Mouse (Mus musculus) stomach, embryonic 15.5 days (tissue): ENCODE measurements around the gene Zfp692. TPM values are rescaled to one million over a fixed set of nuclear protein-coding genes. Genes with fewer than 3 reads are reported as not detected.
A peak's percentile ranks its signal among the peaks of the same experiment; 100 is the strongest.

Source experiments
- ATAC-seq: fragments of 200-750 bp; cut with Nextera tagmentation; 2 replicates; pipeline ENCODE4 v1.8.0; 2017; ENCODE audit warnings: low read depth, moderate number of reproducible peaks, moderate TSS enrichment; ENCODE audit not compliant: insufficient read depth, low FRiP score
- H3K27ac ChIP-seq: fragments of 300-500 bp; sonication (generic); 2 replicates; pipeline ENCODE4 v1.5.1; 2015; ENCODE audit warnings: mild to moderate bottlenecking, inconsistent platforms
- H3K27me3 ChIP-seq: fragments of 300-500 bp; sonication (generic); replicated peaks from 2 replicates; pipeline ENCODE4 v1.6.1; 2015; ENCODE audit warnings: inconsistent platforms
- H3K36me3 ChIP-seq: fragments of 300-500 bp; sonication (generic); 2 replicates; pipeline ENCODE4 v1.6.1; 2015; ENCODE audit warnings: inconsistent platforms
- H3K4me1 ChIP-seq: fragments of 300-500 bp; sonication (generic); 2 replicates; pipeline ENCODE4 v1.6.1; 2015; ENCODE audit warnings: inconsistent platforms
- H3K4me2 ChIP-seq: fragments of 300-500 bp; sonication (generic); 2 replicates; pipeline ENCODE4 v1.6.1; 2015; ENCODE audit warnings: mild to moderate bottlenecking, inconsistent platforms
- H3K4me3 ChIP-seq: fragments of 300-500 bp; sonication (generic); replicated peaks from 2 replicates; pipeline ENCODE4 v1.5.1; 2015; ENCODE audit warnings: inconsistent platforms
- H3K9ac ChIP-seq: fragments of 300-500 bp; sonication (generic); 2 replicates; pipeline ENCODE4 v1.6.1; 2015; ENCODE audit warnings: inconsistent platforms
- H3K9me3 ChIP-seq: fragments of 300-500 bp; sonication (generic); 2 replicates; pipeline ENCODE4 v1.6.1; 2016; ENCODE audit warnings: inconsistent platforms
- WGBS: fragments of 180-500 bp; shearing (Covaris S2); methylation state at CpG from one replicate; pipeline ENCODE4 v1.1.7; 2015; 5-methylcytosine and 5-hydroxymethylcytosine counted together
- polyA plus RNA-seq: library from polyadenylated mRNA; unstranded; fragments of >200 nt; fragmentation: Nextera tagmentation; extraction: Ambion mirVana; gene quantifications from 2 replicates; pipeline ENCODE4 v1.2.1, GENCODE M21; 2015

The Zfp692 gene
- polyA plus RNA-seq, 1 experiment from 2014 or later, result 27.5 TPM

- WGBS, result 17% methylated on average over 10 of the region's 10 CpGs
- Histone ChIP-seq H3K36me3 (peaks cover 15% of the 10 kb centered on the region), H3K4me1 (peaks cover 24% of the 10 kb centered on the region), H3K27ac (peak overlapping the region; percentile 78; the same call in 1 of the 2 replicates), H3K9me3 (no peaks in the 10 kb centered on the region), H3K4me2 (peak overlapping the region; percentile 88), H3K9ac (peak overlapping the region; percentile 79), H3K4me3 (peak overlapping the region; percentile 93), H3K27me3 (no peaks in the 10 kb centered on the region)
- 0 out of 2 replicates have a peak, but pooled peaks have one; percentile 1 for ATAC-seq
Observed at GRCm38 (mm10) chr11:58331149-58331495, 24.3 kb downstream of the Zfp692 start.

- Histone ChIP-seq H3K27ac (no peak overlapping the region), H3K36me3 (peaks cover 18% of the 10 kb centered on the region), H3K4me2 (peak overlapping the region; percentile 88), H3K9ac (peak overlapping the region; percentile 79), H3K4me3 (peak overlapping the region; percentile 93), H3K9me3 (no peaks in the 10 kb centered on the region), H3K27me3 (no peaks in the 10 kb centered on the region), H3K4me1 (peaks cover 24% of the 10 kb centered on the region)
- 86% methylated on average over 6 of the region's 6 CpGs for WGBS
- ATAC-seq, result no peak
Observed at GRCm38 (mm10) chr11:58331546-58331945, 24.7 kb downstream of the Zfp692 start.

DNA sequence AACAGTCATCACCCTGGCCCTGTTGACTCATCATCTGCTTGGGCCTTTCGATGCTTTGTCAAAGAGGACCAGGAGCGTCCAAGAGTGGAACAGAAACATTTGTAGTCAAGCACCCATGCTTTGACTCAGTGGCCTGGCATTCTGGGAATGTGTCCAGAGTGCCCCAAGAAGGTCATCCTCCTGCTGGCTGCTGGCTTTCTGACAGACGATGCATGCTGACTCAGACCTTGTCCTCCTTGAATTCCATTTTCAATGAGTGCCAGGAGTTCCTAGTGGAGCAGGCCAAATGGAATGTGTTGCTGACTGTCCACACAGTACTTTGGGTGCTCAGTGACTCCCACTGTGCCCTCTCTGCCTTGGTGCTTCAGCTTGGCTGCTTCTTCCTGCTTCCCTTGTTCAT is 27.9 kb downstream of the Zfp692 start:
- Histone ChIP-seq H3K4me1 (peaks cover 19% of the 10 kb centered on the region), H3K4me2 (no peak overlapping the region), H3K27ac (no peak overlapping the region), H3K27me3 (no peaks in the 10 kb centered on the region), H3K4me3 (no peak overlapping the region), H3K9me3 (no peaks in the 10 kb centered on the region), H3K36me3 (peaks cover 22% of the 10 kb centered on the region), H3K9ac (no peak overlapping the region)
- WGBS, result 74% methylated on average over 3 of the region's 3 CpGs
- ATAC-seq, result no peak

DNA sequence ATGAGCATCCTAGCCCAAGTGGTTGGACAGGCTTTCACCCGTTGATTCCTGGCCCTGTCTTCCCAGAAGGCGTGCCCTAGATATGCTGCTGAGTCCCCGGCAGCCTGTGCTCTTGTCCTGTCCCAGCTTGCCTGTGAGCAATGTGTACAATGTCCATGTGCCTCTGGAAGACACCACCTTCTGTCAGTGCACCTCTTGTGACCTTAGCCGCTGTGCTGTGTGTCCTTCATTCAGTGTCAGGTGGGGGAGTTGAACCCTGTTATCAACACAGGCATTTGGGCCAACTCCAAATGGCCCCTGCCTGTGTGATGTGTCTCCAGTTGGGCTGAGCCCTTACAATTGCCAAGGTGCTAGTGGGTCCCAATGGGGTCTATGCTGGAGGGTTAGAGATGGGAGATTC is 39.9 kb downstream of the Zfp692 start:
- 89% methylated on average over 4 of the region's 4 CpGs for WGBS
- Histone ChIP-seq H3K36me3 (peaks cover 34% of the 10 kb centered on the region), H3K9me3 (no peaks in the 10 kb centered on the region), H3K9ac (no peak overlapping the region), H3K4me2 (no peak overlapping the region), H3K4me1 (no peaks in the 10 kb centered on the region), H3K4me3 (no peak overlapping the region), H3K27me3 (no peaks in the 10 kb centered on the region), H3K27ac (no peak overlapping the region)
- no peak for ATAC-seq

DNA sequence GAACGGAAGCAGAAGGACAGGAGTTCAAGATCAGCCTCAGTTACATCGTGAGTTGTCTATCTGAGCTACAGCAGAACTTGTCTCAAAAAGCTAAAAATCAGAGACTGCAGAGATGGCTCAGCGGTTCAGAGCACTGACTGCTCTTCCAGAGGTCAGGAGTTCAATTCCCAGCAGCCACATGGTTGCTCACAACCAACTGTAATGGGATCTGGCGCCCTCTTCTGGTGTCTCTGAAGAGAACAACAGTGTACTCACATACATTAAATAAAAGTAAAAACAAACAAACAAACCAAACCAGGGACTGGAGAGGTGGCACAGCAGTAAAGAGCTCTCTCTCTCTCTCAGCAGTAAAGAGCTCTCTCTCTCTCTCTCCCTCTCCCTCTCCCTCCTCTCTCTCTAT is 43.8 kb downstream of the Zfp692 start:
- no peak for ATAC-seq

GRCm38 (mm10) chr11:58351179-58351578 is 44.3 kb downstream of the Zfp692 start:
- WGBS, result 73% methylated on average over 5 of the region's 5 CpGs
- 0 out of 2 replicates have a peak, but pooled peaks cover 6% of the 10 kb centered on the region for H3K4me1 ChIP-seq
- no peaks in the 10 kb centered on the region for H3K9me3 ChIP-seq
- H3K4me2 ChIP-seq, result no peak overlapping the region
- no peak overlapping the region for H3K27ac ChIP-seq
- ATAC-seq, result no peak
- no peak overlapping the region for H3K9ac ChIP-seq
- no peaks in the 10 kb centered on the region for H3K27me3 ChIP-seq
- H3K4me3 ChIP-seq, result no peak overlapping the region
- peaks cover 7% of the 10 kb centered on the region; the same call in 1 of the 2 replicates for H3K36me3 ChIP-seq

More for the DNA sequence above, 43.8 kb downstream of the Zfp692 start:
- Histone ChIP-seq H3K36me3 (peaks cover 13% of the 10 kb centered on the region), H3K4me2 (no peak overlapping the region), H3K27ac (no peak overlapping the region), H3K4me3 (no peak overlapping the region), H3K9me3 (no peaks in the 10 kb centered on the region), H3K4me1 (0 out of 2 replicates have a peak, but pooled peaks cover 6% of the 10 kb centered on the region), H3K27me3 (no peaks in the 10 kb centered on the region), H3K9ac (no peak overlapping the region)
- 73% methylated on average over 4 of the region's 4 CpGs for WGBS

- ATAC-seq, result peak; percentile 91
- Histone ChIP-seq H3K4me3 (no peak overlapping the region), H3K9ac (no peak overlapping the region), H3K36me3 (no peaks in the 10 kb centered on the region), H3K4me2 (no peak overlapping the region), H3K9me3 (no peaks in the 10 kb centered on the region), H3K27ac (peak overlapping the region; percentile 31; the same call in 1 of the 2 replicates), H3K4me1 (0 out of 2 replicates have a peak, but pooled peaks cover 6% of the 10 kb centered on the region), H3K27me3 (no peaks in the 10 kb centered on the region)
- WGBS, result 31% methylated on average over 7 of the region's 7 CpGs
Observed at GRCm38 (mm10) chr11:58352681-58353548, 46.0 kb downstream of the Zfp692 start.

DNA sequence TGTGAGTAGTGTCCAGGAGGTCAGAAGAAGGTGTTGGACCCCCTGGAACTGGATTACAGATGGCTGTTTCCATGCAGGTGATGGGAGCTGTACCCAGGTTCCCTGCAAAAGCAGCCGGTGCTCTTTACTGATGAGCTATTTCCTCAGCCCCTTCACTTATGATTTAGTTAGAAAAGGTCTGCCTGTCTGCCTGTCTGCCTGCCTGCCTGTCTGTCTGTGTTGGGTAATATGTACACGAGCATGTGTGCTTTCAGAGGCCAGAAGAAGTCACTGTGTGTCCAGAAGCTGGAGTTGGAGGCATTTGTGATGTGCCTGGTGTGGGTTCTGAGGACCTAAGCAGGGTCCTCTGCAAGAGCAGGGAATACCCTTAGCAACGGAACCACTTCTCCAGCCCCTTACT is 46.8 kb downstream of the Zfp692 start:
- Histone ChIP-seq H3K4me3 (no peak overlapping the region), H3K36me3 (no peaks in the 10 kb centered on the region), H3K9me3 (no peaks in the 10 kb centered on the region), H3K27me3 (no peaks in the 10 kb centered on the region), H3K27ac (peak overlapping the region; percentile 21; the same call in 1 of the 2 replicates), H3K9ac (no peak overlapping the region), H3K4me2 (no peak overlapping the region), H3K4me1 (0 out of 2 replicates have a peak, but pooled peaks cover 6% of the 10 kb centered on the region)
- ATAC-seq, result no peak
- 58% methylated on average over 3 of the region's 3 CpGs for WGBS

DNA sequence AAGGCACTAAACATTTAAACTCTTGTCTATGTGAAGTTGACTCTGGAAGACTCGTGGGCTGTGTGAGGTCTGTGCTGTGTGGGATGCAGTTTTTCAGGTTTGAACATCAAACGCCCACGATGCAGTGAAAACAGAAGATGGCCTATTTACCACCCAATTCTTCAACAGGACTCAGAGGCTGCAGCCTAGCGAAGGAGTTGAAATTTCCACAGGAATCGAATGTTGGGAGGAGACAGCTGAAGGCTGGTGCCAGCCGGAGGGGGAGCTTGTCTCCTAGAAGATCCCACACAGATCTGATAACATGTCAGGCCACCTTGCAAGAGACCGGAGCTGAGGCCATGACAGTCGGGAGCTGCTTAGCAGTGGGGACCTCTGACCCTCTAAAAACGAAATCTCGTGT is 47.6 kb downstream of the Zfp692 start:
- Histone ChIP-seq H3K4me2 (no peak overlapping the region), H3K36me3 (no peaks in the 10 kb centered on the region), H3K4me1 (0 out of 2 replicates have a peak, but pooled peaks cover 6% of the 10 kb centered on the region), H3K9ac (no peak overlapping the region), H3K27ac (no peak overlapping the region), H3K27me3 (no peaks in the 10 kb centered on the region), H3K4me3 (no peak overlapping the region), H3K9me3 (no peaks in the 10 kb centered on the region)
- no peak for ATAC-seq
- 47% methylated on average over 10 of the region's 10 CpGs for WGBS

DNA sequence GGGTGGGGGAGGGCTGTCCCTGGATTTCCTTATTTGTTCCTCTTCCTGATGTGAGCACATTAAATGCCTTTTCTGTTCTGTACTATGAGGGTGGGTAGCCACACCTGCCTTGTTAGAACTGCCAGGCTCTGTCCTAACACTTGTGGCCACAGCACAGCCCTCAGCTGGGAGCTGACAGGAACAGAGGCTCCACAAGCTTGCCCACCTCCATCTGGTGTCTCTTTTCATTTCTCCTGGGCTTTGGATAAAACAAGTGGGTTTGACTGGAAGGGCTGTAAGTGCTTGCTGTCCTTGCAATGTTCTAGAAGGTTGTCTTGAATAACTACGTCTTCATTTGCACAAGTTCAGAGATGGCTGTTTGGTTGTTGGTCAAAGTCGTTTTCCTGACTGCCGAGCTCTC is 48.1 kb downstream of the Zfp692 start:
- H3K9me3 ChIP-seq, result no peaks in the 10 kb centered on the region
- no peaks in the 10 kb centered on the region for H3K36me3 ChIP-seq
- no peak for ATAC-seq
- no peak overlapping the region for H3K9ac ChIP-seq
- H3K27ac ChIP-seq, result no peak overlapping the region
- 65% methylated on average over 3 of the region's 3 CpGs for WGBS
- 0 out of 2 replicates have a peak, but pooled peaks cover 6% of the 10 kb centered on the region for H3K4me1 ChIP-seq
- no peaks in the 10 kb centered on the region for H3K27me3 ChIP-seq
- H3K4me2 ChIP-seq, result no peak overlapping the region
- no peak overlapping the region for H3K4me3 ChIP-seq

- Histone ChIP-seq H3K9me3 (no peaks in the 10 kb centered on the region), H3K27me3 (no peaks in the 10 kb centered on the region), H3K36me3 (no peaks in the 10 kb centered on the region), H3K27ac (no peak overlapping the region), H3K4me3 (no peak overlapping the region), H3K4me1 (0 out of 2 replicates have a peak, but pooled peaks cover 6% of the 10 kb centered on the region), H3K4me2 (no peak overlapping the region), H3K9ac (no peak overlapping the region)
- WGBS, result 89% methylated on average over 3 of the region's 3 CpGs
- ATAC-seq, result no peak
Observed at GRCm38 (mm10) chr11:58357042-58357441, 50.2 kb downstream of the Zfp692 start.

DNA sequence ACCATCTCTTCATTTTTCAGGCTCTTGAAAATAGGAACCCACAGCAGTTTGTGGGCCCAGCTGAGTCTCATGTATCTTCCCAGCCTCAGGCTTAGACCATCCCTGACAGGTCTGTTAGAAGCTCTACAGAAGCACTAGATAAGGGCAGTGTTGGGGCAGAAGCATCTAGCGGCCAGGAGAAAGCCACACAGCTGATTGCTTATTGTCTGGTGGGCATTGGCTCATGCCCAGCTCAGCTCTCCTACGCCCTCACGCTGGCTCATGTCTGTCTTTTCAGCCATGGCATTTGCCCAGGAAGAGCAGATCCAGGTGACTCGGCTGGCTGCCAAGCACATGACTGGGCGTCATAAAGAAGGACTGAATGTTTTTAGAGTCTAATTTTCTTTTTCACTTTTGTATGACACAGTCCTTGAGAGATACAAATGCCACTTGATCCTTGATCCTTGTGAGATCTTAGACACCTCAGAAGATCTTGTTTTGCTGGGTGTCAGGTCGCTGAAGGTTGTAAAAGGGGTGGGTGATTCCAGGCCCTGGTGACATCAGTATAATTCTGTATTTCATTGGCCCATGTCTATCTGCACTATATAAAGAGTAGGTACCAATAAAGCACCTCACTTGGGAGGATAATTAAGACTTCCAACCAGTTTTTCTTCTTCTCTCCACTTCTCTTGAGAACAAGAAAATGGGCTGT is 51.1 kb downstream of the Zfp692 start:
- whole genome bisulfite sequencing, result 82% methylated on average over 6 of the region's 6 CpGs

More for the DNA sequence above, 51.1 kb downstream of the Zfp692 start:
- H3K9ac ChIP-seq, result no peak overlapping the region
- H3K36me3 ChIP-seq, result no peaks in the 10 kb centered on the region
- no peaks in the 10 kb centered on the region for H3K27me3 ChIP-seq
- no peak for ATAC-seq
- H3K27ac ChIP-seq, result no peak overlapping the region; the same call in 1 of the 2 replicates
- H3K4me1 ChIP-seq, result 0 out of 2 replicates have a peak, but pooled peaks cover 4% of the 10 kb centered on the region
- H3K4me2 ChIP-seq, result no peak overlapping the region
- H3K4me3 ChIP-seq, result no peak overlapping the region
- H3K9me3 ChIP-seq, result no peaks in the 10 kb centered on the region
